Mouse (Mus musculus): ENCODE data around the gene Gm5108. TPM values are rescaled to one million over a fixed set of nuclear protein-coding genes. Genes with fewer than 3 reads are reported as not detected.

The Gm5108 gene
- polyA plus RNA-seq, 1 experiment from 2014 or later = not detected

Other genes with a start within 250 kb of the Gm5108 start
- 50.7 and 56.5 TPM in 2 replicates for gene Atp8a1, start 94.2 kb upstream of the Gm5108 start, polyA plus RNA-seq (2015; fragmentation: Nextera tagmentation; extraction: Ambion mirVana)
- not detected in 2 replicates for gene Gm21905, start 4.8 kb downstream of the Gm5108 start, polyA plus RNA-seq (2015; fragmentation: Nextera tagmentation; extraction: Ambion mirVana)
- not detected in 2 replicates for gene Grxcr1, start 90.2 kb downstream of the Gm5108 start, polyA plus RNA-seq (2015; fragmentation: Nextera tagmentation; extraction: Ambion mirVana)